Mouse (Mus musculus) neutrophil, adult 5-6 weeks (primary cell): ENCODE measurements around the gene Sap30bp. TPM values are rescaled to one million over a fixed set of nuclear protein-coding genes. Genes with fewer than 3 reads are reported as not detected.

ENCODE experiments used
- ATAC-seq: fragments of 151-379, 151-347 bp; 2 replicates; pipeline ENCODE4 v1.8.0; 2017; ENCODE audit warnings: mild to moderate bottlenecking, moderate TSS enrichment; ENCODE audit not compliant: insufficient number of reproducible peaks, poor library complexity, low FRiP score, severe bottlenecking; ENCODE audit errors: extremely low read depth
- total RNA-seq: library from RNA; stranded (forward); fragments of 200-1000 nt; gene quantifications from 2 replicates; pipeline ENCODE4 v1.2.3, GENCODE M21; 2017

Gene Sap30bp
- total RNA-seq, 1 experiment from 2014 or later: 125 TPM

DNA sequence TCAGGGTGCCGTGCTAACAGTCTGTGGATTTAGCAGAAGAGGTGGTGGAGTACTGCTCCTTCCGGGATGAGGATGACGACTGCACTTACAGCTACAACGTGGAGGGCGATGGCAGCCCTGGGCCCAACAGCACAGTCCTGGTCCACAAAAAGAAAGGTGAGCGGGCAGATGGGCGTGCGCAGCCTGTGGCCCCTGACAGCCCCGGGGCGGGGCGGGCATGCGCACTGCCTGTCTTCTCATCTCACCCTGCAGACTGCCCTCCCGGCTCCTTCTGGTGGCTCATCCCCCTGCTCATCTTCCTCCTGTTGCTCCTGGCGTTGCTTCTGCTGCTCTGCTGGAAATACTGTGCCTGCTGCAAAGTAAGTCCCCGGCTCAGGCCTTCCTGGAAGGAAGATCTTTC, 56.6 kb downstream of the Sap30bp start:
- ATAC-seq: no peak

DNA sequence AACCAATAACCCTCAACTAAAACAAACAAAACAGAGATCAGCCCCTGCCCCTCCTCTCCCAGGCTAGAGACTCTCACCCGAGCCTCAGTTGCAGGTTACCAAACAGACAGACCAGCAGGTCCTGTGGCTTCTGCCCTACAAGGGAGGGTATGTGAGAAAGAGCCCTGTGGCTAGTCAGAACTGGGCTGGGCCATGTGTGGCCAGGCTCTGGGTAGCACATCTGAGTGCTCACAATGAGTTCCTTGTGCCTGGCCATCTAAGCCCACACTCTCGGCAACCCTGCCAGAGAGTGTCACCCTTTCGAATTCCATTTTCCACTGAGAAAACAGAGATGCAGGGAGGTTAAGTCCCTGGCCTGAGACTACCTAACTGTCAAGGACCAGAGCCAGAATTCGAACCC, 59.0 kb downstream of the Sap30bp start:
- ATAC-seq: no peak

DNA sequence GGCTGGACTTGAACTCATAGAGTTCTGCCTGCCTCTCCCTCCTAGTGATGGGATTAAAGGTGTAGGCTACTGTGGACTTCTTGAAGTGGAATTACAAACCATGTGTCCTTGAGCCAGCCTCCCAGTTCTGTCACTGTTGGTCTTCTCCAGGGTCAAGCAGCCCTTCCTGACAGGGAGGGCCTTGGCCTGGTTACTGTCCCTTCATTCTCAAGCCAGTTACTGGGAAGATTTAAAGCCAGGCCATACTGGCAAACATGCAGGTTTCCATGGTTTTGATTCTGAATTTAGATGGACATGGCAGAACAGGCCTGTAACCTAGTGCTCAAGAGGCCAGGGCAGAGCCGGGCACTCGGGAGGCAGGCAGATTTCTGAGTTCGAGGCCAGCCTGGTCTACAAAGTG, 62.2 kb downstream of the Sap30bp start:
- no peak for ATAC-seq

DNA sequence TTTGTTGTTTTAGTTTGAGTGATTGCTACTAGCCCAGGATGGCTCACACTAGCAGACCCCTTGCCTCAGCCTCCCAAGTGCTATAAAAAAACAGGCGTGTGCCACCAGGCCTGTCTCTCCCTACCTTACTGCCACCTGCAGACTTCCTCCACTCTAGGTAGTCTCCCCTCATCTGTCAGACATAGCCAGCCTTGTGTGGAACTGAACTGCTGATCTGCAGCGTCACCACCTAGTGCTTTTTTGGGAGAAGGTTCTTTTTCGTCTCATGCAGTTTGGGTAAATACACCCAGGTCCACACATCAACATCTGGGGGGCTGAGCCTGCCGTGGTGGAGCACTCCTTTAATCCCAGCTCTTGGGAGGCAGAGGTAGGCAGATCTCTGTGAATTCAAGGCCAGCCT, 64.0 kb downstream of the Sap30bp start:
- ATAC-seq: no peak

DNA sequence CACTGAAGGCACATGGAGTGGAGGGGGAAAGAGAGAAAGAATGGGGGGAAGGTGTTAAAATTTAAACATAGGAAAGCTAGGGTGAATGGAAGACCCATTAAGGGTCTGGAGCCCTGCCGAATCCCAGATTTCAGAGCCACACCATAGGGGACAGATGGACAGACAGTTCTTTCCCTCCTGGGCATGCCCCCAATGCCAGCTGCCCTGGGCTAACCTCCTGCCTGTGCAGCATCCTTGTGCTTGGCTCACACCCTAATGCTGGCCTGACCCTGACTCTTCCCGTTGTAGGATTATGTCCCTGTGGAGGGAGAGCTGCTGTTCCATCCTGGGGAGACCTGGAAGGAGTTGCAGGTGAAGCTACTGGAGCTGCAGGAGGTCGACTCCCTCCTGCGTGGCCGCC, 64.6 kb downstream of the Sap30bp start:
- no peak for ATAC-seq

- ATAC-seq: no peak
Observed at GRCm38 (mm10) chr11:115999027-115999426, 65.9 kb downstream of the Sap30bp start.

DNA sequence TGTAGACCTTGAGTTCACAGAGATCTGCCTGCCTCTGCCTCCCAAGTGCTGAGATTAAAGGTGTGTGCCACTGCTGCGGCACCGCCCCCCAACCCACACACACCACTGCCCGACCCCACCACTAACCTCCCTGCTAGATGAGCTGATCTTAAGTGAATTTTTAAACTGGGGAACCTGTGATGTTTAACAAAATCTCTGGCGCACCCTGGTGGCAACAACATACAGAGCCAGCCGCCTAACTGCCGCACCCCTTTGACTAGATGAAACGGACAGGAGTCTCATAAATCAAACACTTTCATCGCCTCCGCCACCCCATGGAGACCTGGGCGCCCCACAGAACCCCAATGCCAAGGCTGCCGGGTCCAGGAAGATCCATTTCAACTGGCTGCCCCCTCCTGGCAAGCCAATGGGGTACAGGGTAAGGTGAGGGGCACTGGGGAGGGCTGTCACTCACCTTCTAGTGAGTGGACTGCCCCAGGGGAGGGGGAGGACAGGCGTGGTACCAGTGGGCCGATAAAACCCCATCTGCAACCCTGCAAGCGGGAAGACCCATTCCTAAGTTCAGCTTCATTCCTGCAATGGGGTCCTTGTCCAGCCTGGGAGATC, 66.6 kb downstream of the Sap30bp start:
- ATAC-seq: peak; percentile 65

GRCm38 (mm10) chr11:116000607-116001006, 67.5 kb downstream of the Sap30bp start:
- no peak for ATAC-seq

GRCm38 (mm10) chr11:116001725-116002124, 68.6 kb downstream of the Sap30bp start:
- ATAC-seq: no peak

DNA sequence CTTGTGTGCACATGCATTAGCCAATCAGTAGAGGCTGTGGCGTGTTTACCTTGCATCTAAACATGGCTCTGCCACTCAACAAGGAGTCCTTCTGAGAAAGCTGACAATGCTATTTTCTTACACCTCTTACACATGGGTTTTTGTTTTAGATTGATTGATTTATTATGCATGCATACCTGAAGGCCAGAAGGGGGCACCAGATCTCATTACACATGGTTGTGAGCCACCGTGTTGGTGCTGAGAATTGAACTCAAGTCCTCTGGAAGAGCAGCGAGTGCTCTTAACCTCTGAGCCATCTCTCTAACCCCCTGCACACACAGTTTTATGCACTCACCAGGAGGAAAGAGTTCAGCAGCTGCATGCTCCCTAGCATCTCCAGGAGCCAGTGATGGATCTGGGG, 69.8 kb downstream of the Sap30bp start:
- no peak for ATAC-seq

GRCm38 (mm10) chr11:116004186-116004823, 71.2 kb downstream of the Sap30bp start:
- no peak for ATAC-seq

GRCm38 (mm10) chr11:116004840-116005700, 72.0 kb downstream of the Sap30bp start:
- ATAC-seq: peak; percentile 42

DNA sequence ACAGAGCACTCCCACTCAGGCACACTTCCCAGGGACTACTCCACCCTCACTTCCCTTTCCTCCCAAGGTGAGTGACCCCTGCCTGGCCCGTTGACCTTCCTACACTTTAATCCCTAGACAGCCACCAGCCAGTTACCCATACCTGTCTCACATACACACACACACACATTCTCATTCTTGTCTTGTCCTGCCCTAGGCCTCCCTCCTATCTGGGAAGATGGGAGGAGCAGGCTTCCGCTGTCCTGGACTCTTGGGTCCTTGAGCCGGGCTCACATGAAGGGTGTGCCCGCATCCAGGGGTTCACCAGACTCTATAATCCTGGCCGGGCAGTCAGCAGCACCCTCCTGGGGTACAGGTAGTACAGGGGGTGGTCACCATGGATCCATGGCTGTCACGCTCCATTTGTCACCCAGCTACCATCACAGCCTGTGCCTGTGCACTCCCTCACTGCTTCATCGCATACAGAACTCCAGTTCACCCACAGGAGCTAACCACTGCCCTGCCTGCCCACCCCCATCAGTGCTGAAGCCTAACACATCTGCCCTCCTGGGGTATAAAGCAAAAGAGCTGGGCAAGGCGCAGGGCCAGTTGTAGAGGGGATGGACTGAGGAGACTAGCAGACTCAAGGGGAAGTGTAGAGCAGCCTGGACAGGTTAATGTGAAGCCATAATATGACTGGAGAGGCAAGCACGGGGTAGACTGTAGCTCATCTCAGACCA, 72.8 kb downstream of the Sap30bp start:
- no peak for ATAC-seq

DNA sequence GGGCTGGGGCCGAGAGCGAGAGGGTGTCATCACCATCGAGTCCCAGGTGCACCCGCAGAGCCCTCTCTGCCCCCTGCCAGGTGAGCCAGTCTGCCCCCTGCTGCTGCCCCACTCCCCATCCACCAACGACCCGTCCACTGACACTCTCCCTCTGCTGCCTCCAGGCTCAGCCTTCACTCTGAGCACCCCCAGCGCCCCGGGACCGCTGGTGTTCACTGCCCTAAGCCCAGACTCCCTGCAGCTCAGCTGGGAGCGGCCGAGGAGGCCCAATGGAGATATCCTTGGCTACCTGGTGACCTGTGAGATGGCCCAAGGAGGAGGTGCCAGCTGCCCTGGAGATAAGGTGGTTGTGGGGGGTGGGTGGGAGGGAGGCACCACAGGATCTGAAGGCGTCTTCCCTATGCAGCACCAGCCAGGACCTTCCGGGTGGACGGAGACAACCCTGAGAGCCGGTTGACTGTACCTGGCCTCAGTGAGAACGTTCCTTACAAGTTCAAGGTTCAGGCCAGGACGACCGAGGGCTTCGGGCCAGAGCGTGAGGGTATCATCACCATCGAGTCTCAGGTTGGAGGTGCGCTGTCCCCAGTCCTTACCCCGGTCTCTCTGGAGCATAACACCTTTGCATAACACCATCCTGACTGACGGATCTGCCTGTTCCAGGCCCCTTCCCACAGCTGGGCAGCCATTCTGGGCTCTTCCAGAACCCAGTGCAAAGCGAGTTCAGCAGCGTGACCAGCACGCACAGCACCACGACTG, 74.2 kb downstream of the Sap30bp start:
- ATAC-seq: no peak

DNA sequence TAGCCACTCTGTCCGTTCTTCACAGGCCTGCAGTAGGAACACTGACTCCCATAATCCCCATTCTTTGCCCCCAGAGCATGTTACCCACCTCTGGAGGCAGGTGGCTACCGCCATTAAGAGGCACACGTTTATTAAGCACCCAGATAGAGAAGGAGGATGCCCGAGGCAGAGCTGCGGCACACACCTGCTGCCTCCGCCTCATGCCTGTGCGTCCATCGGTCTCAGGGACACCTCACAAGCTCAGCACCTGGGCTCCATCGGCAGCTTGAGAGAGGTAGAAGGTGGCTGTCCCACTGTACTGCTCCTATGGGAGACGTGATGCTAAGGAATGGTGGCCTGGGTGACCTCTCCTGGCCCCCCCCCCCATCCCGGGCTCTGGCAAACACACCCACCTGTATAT, 75.3 kb downstream of the Sap30bp start:
- no peak for ATAC-seq

DNA sequence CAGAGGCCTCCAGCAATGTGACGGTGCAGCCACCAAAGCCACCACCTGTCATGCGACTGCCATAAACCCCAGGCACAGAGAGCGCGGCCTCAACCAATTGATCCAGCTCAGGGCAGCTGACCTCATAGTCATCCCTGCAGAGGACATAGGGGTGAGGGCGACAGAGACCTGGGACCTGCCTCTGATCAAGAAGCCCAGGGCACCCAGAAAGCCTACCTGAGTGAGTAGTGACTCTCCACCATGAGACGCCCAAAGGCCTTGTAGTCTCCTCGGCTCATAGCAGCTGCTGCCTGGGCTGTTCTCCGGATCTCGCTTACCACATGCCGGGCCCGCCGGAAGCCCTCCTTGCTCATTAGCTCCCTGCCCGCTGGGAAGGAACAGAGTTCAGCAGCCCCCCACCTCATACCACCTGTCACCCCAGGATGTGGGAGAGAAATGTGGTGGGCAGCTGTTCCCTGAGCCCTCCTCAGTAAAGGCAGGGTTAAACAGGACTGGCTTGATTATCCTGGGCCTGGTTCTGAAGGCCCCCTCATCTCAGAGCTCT, 75.8 kb downstream of the Sap30bp start:
- no peak for ATAC-seq

DNA sequence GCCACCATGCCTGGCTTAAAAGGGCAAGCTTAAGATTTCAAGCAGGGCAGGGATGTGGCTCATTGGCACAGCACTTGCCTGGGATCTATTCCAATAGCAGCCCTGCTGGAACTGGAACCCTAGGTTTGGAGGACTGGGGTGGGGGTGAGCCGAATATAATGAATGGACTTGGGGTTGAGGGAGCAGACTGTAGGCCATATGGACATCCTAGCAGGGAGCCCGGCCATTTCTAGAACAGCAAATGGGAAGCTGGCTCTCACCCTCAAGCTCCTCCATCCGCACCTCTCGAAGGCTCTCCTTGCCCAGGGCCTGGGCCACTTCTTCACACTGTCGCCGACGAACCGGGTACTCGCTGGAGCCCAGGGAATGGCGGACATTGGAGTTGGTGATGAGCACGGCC, 76.6 kb downstream of the Sap30bp start:
- no peak for ATAC-seq

- no peak for ATAC-seq
Observed at GRCm38 (mm10) chr11:116010146-116010545, 77.1 kb downstream of the Sap30bp start.

GRCm38 (mm10) chr11:116010948-116011347, 77.9 kb downstream of the Sap30bp start:
- no peak for ATAC-seq
